Mouse (Mus musculus): ENCODE data around the gene Thrb. TPM values are rescaled to one million over a fixed set of nuclear protein-coding genes. Genes with fewer than 3 reads are reported as not detected.

The Thrb gene
- total RNA-seq, 2 experiments from 2014 or later, result 0.28 TPM

GRCm38 (mm10) chr14:17983839-17984238 lies 323.8 kb downstream of the Thrb start:
- ATAC-seq (replicated peaks; ENCODE audit: low FRiP score, low TSS enrichment, poor library complexity, severe bottlenecking), result no peak

- ATAC-seq (replicated peaks; ENCODE audit: low FRiP score, low TSS enrichment, poor library complexity, severe bottlenecking), result 0 out of 2 replicates have a peak, but pooled peaks have one; percentile 26
Measured at GRCm38 (mm10) chr14:17988580-17988979, 328.5 kb downstream of the Thrb start.

GRCm38 (mm10) chr14:17989182-17989581 lies 329.1 kb downstream of the Thrb start:
- no peak for ATAC-seq (replicated peaks; ENCODE audit: low FRiP score, low TSS enrichment, poor library complexity, severe bottlenecking)

- ATAC-seq (replicated peaks; ENCODE audit: low FRiP score, low TSS enrichment, poor library complexity, severe bottlenecking), result no peak
Measured at GRCm38 (mm10) chr14:17990186-17990585, 330.1 kb downstream of the Thrb start.

GRCm38 (mm10) chr14:18001886-18002285 lies 341.8 kb downstream of the Thrb start:
- ATAC-seq (replicated peaks; ENCODE audit: low FRiP score, low TSS enrichment, poor library complexity, severe bottlenecking), result no peak

- no peak for ATAC-seq (replicated peaks; ENCODE audit: low FRiP score, low TSS enrichment, poor library complexity, severe bottlenecking)
Measured at GRCm38 (mm10) chr14:18003686-18004085, 343.6 kb downstream of the Thrb start.

GRCm38 (mm10) chr14:18008524-18008923 lies 348.5 kb downstream of the Thrb start:
- no peak for ATAC-seq (replicated peaks; ENCODE audit: low FRiP score, low TSS enrichment, poor library complexity, severe bottlenecking)

- no peak for ATAC-seq (replicated peaks; ENCODE audit: low FRiP score, low TSS enrichment, poor library complexity, severe bottlenecking)
Measured at GRCm38 (mm10) chr14:18016604-18017003, 356.5 kb downstream of the Thrb start.

GRCm38 (mm10) chr14:18020128-18020527 lies 360.1 kb downstream of the Thrb start:
- no peak for ATAC-seq (replicated peaks; ENCODE audit: low FRiP score, low TSS enrichment, poor library complexity, severe bottlenecking)

GRCm38 (mm10) chr14:18020636-18021035 lies 360.6 kb downstream of the Thrb start:
- ATAC-seq (replicated peaks; ENCODE audit: low FRiP score, low TSS enrichment, poor library complexity, severe bottlenecking), result no peak

GRCm38 (mm10) chr14:18021726-18022125 lies 361.7 kb downstream of the Thrb start:
- no peak for ATAC-seq (replicated peaks; ENCODE audit: low FRiP score, low TSS enrichment, poor library complexity, severe bottlenecking)

- ATAC-seq (replicated peaks; ENCODE audit: low FRiP score, low TSS enrichment, poor library complexity, severe bottlenecking), result 0 out of 2 replicates have a peak, but pooled peaks have one; percentile 47
Measured at GRCm38 (mm10) chr14:18022351-18022750, 362.3 kb downstream of the Thrb start.

GRCm38 (mm10) chr14:18027867-18028266 lies 367.8 kb downstream of the Thrb start:
- no peak for ATAC-seq (replicated peaks; ENCODE audit: low FRiP score, low TSS enrichment, poor library complexity, severe bottlenecking)

GRCm38 (mm10) chr14:18029181-18029932 lies 369.3 kb downstream of the Thrb start:
- ATAC-seq (replicated peaks; ENCODE audit: low FRiP score, low TSS enrichment, poor library complexity, severe bottlenecking), result no peak

GRCm38 (mm10) chr14:18031941-18032340 lies 371.9 kb downstream of the Thrb start:
- no peak for ATAC-seq (replicated peaks; ENCODE audit: low FRiP score, low TSS enrichment, poor library complexity, severe bottlenecking)

- ATAC-seq (replicated peaks; ENCODE audit: low FRiP score, low TSS enrichment, poor library complexity, severe bottlenecking), result no peak
Measured at GRCm38 (mm10) chr14:18036573-18036972, 376.5 kb downstream of the Thrb start.

GRCm38 (mm10) chr14:18062082-18062772 lies 402.2 kb downstream of the Thrb start:
- no peak for ATAC-seq (replicated peaks; ENCODE audit: low FRiP score, low TSS enrichment, poor library complexity, severe bottlenecking)

All from megakaryocyte-erythroid progenitor cell, adult 5-6 weeks (primary cell).